Mouse (Mus musculus): ENCODE measurements at regions not wholly inside any gene's neighbourhood (a gene's known extent, or its start where the extent isn't known, plus 50 kb on each side); places are given as distances from the start of the nearest gene placed in this dataset.
"Not testable (repeated sequence)": the region's sequence is repeated elsewhere in the genome, so short reads cannot be mapped to it uniquely, and the experiment has no call there.

GRCm38 (mm10) chr10:99359439-99359866, 96.4 kb downstream of the Dusp6 start:
- DNase-seq (ENCODE audit: low spot score in 2 of 2), result no peak
- intact Hi-C loops (cut with DNase I), result no loop called here

- intact Hi-C loops (cut with DNase I); DNase-seq (ENCODE audit: low spot score in 2 of 2): not testable (repeated sequence)
Observed at GRCm38 (mm10) chr10:99360601-99361000, 97.6 kb downstream of the Dusp6 start.

GRCm38 (mm10) chr10:99366162-99366561, 103.1 kb downstream of the Dusp6 start:
- peak in 1 of 2 experiments; percentile 72 for DNase-seq (ENCODE audit: low spot score in 2 of 2)
- intact Hi-C loops (cut with DNase I), result no loop called here

DNA sequence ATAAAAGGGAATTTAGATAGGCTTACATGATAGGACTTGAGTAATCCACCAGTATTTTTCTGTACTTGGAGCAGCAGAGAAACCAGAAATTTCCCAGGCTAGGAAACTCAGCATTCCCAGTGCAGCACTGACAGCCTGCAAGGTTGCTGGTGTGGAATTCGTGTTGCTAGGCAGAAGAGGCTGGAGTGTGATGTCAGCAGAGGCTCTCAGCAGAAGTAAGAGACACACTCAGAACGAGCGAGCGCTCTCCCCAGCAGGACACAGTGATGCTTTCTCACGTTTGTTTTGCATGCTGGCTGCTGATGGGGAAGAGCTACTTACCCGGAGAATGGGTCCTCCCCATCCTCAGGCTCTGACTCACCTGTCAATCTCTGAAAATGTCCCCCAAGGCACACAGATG, 104.7 kb downstream of the Dusp6 start:
- DNase-seq (ENCODE audit: low spot score in 2 of 2), result peak; percentile 47 to 80
- intact Hi-C loops (cut with DNase I), result no loop called here

DNA sequence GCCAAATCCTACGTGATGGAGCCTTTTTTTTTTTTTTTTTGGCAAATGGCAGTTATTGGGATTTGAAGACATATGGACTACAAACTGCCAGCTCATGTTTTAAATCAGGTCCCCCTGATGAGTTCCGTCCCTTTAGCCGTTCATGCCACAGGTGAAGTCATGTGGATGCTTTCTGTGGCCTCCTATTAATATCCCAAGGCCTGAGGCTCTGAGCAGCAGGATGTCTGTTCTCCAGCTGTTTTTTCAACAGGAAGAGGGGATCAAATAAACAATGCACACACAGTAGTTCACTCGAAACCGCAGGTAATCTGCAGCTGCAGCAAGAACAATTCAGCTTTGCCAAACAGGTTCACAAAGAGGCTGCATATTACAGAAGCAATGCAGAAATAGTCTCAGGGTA, 112.1 kb downstream of the Dusp6 start:
- DNase-seq (ENCODE audit: low spot score in 2 of 2), result no peak
- intact Hi-C loops (cut with DNase I), result no loop called here

- DNase-seq (ENCODE audit: low spot score in 2 of 2), result peak; percentile 32 to 77
- intact Hi-C loops (cut with DNase I), result no loop called here
Observed at GRCm38 (mm10) chr10:99376430-99376829, 113.4 kb downstream of the Dusp6 start.

GRCm38 (mm10) chr10:99377548-99377947, 114.5 kb downstream of the Dusp6 start:
- intact Hi-C loops (cut with DNase I), result no loop called here
- no peak for DNase-seq (ENCODE audit: low spot score in 2 of 2)

DNA sequence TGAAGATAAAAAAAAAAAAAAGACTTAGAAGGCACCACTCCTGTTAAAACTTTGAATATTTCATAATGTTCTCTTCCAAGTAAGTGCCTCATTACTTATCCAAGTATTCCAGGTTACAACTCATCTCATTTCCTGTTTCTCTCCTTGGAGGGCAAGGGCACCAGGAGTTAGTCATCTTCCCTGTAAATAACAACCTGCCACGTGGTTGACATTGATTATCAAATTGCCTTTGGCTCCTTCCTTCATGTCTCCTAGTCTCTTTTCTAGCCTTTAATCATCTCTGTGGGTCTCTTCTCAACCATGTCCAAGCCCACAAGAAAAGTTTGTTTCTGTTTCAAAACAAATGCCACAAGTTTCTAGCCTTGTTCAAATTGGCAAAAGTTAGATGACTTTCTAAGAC, 116.1 kb downstream of the Dusp6 start:
- no peak for DNase-seq (ENCODE audit: low spot score in 2 of 2)
- intact Hi-C loops (cut with DNase I), result no loop called here

DNA sequence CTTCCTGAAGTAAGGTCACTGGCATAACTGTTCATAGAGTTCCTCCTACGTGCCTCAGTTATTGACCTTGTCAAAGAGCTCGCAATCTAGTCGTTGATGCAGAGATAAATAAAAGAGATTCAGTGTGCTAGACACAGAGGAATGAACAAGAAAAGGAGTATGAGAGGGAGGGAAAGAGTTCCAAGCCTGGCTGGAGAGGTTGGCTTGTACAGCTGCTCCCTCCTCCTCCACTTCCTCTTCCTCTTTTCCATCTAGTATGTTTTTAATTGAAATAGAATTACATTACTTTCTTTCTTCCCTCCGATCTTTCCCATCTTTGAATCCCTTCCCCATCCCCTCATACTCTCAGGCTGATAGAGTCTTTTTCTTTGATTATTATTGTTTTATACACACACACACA, 117.1 kb downstream of the Dusp6 start:
- no peak for DNase-seq (ENCODE audit: low spot score in 2 of 2)
- intact Hi-C loops (cut with DNase I), result no loop called here

DNA sequence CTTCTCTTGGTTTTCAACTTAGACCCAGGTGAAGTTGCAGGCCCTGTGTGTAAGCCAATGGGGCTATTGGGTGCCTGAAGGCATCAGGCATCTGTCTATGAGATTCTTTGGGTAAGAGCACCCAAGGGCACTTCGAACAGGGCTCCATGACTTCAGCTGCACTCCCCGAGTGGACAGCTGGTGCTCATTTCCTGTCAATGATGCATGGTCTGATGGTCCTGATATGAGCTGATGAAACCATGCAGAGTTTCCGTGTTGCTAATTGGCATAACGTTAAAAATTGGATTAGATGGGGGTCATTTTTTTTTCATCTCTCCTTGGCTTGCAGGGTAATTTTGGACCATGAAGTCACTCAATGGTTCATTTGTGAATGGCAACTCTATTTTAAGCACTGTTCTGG, 120.0 kb downstream of the Dusp6 start:
- DNase-seq (ENCODE audit: low spot score in 2 of 2), result no peak
- intact Hi-C loops (cut with DNase I), result no loop called here

DNA sequence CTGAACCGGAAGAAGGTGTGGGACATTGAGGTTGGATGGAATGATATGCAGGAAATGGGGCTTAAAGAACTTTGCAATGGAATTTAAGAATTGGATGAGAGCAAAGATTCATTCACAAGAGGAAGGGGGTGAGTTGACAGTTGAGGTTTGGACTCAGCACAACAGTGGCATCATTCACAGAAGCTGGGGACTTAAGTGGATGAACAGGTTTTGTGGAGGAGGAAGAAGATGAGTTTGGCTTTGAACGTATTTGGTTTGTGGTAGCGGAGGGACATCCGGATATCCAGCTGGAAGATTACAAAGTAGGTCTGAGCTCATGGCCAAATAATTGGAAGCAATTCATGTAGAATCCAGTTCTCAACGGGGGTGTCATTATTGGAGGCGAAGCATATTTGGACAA, 121.3 kb downstream of the Dusp6 start:
- intact Hi-C loops (cut with DNase I), result no loop called here
- DNase-seq (ENCODE audit: low spot score in 2 of 2), result peak in 1 of 2 experiments; percentile 72

GRCm38 (mm10) chr10:99384851-99385250, 121.8 kb downstream of the Dusp6 start:
- intact Hi-C loops (cut with DNase I), result no loop called here
- no peak for DNase-seq (ENCODE audit: low spot score in 2 of 2)

- DNase-seq (ENCODE audit: low spot score in 2 of 2), result no peak
- intact Hi-C loops (cut with DNase I), result no loop called here
Observed at GRCm38 (mm10) chr10:99385854-99386253, 122.8 kb downstream of the Dusp6 start.

DNA sequence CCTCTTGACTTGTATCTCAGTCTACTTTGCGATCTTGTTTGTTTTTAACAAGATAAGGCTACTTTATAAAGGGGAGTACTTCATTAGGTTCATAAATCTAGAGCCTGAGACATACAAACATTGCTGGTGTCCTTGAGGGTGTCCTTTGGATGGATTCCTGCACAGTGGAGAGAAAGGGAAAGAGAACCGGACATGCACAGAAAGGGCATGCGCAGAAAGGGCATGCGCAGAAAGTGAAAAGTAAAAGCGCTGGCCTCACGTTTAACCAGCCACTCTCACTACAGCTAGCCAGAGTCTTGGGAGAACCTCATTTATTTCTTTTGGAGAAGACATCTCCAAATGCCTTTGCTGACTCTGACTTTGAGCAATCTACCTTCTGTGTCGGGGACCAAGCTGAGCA, 125.5 kb downstream of the Dusp6 start:
- intact Hi-C loops (cut with DNase I), result no loop called here
- no peak for DNase-seq (ENCODE audit: low spot score in 2 of 2)

DNA sequence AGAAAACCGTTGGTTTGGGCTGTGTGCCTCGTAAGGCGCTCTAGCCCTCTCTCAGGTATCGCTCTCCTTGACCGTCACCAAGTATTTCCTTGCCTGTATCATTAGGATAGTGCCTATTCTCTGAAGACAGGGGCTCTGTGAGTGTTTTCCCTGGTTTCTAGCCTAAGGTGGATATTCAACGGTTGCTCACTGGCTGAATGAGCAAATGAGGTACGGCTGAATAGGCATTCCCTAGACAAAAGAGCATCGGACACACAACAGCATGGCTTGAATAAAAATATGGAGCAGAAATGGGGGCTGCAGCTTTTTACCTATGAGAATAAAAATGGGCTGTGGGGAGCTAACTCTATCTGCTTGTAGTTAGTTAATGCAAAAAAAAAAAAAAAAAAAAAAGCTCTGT, 126.0 kb downstream of the Dusp6 start:
- no peak for DNase-seq (ENCODE audit: low spot score in 2 of 2)
- intact Hi-C loops (cut with DNase I), result no loop called here

DNA sequence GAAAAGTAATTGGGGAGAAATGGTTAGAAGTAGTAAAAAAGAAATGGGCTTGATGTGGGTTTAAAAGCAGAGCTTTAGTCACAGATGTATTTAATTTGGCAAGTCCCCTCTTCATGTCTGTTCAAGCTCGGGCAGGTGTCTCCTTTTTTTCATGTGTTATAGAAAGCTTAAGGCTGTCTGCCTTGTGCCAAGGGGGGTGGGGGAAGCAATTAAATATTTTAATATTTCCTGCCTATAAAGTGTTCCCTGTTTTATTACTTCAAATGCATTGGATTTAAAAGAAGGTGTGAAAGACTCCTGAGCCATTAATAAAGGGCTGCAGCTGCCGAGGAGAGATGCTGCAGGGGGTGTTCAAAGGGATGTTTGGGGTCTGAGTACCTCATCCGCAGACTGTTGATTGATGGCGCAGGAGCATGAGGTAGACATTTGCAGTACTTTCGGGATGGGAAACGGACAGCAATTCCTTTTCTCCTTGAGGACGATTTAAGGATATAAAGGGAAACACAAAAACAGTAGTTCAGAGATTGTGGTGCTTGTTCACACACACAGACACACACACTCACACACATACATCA, 127.7 kb downstream of the Dusp6 start:
- intact Hi-C loops (cut with DNase I), result loop anchor here (10.0 kb wide), 1 partner anchor 226 kb away; no protein-coding TSS in a partner anchor
- DNase-seq (ENCODE audit: low spot score in 2 of 2), result no peak

GRCm38 (mm10) chr10:99391725-99392124, 128.7 kb downstream of the Dusp6 start:
- no peak for DNase-seq (ENCODE audit: low spot score in 2 of 2)
- intact Hi-C loops (cut with DNase I), result loop anchor here (10.0 kb wide), 1 partner anchor 227 kb away; no protein-coding TSS in a partner anchor

DNA sequence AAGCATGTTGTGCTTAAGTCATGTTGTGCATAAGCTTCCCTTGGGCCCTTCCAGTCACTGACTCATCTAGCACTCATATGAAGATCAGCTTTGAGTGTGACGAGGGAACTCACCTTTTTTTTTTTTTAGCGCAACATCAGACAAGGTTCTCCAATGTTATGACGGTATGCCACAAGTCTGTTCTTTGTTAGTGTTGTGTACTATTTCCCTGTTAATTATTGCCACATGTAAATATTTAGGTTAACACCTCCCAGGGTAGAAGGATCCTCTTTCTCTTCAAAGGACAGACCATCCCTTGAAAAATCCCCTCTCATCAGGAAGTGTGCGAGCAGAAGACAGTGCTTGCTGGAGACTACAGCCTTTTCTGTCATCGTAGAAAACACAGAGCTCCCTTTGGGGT, 129.9 kb downstream of the Dusp6 start:
- no peak for DNase-seq (ENCODE audit: low spot score in 2 of 2)

DNA sequence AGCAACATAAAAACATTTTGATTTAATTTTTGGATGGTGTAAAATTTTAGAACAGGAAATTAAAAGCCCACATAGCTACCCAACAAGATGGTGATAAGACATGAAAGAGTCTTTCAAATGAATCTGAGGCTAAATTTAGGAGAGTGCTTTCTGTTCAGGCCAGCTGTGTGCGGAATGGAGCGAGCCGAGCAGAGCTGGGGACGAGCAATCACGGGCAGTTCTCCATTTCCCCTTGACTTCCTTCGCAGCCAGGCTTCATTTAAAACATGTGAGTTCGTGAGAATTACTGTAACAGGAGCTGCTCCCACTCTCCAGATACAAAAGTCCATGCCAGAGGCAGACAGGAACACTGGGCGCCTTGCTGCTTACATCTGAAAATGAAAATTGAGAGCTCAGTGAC, 130.5 kb downstream of the Dusp6 start:
- peak in 1 of 2 experiments; percentile 77 for DNase-seq (ENCODE audit: low spot score in 2 of 2)
- intact Hi-C loops (cut with DNase I), result loop anchor here (10.0 kb wide), 1 partner anchor 229 kb away; no protein-coding TSS in a partner anchor

More for the DNA sequence above, 129.9 kb downstream of the Dusp6 start:
- intact Hi-C loops (cut with DNase I), result loop anchor here (10.0 kb wide), 1 partner anchor 228 kb away; no protein-coding TSS in a partner anchor

DNA sequence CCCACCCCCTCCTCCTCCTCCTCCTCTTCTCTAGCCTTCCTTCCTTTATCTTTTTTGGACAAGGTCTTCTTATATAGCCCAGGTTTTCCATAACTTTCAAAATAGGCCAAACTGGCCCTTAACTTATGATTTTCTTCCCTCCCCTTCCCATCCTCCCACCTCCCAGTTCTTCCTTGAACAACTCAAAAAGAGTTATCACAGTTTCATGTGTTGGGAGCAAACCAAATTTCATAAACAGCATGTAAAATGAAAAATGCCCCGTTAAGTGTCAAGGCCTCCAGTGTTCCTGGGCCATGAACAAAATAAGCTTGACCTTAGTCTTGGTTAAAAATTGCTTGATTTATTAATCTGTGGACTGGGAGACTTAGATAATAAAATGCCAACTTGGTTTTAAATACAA, 132.4 kb downstream of the Dusp6 start:
- DNase-seq (ENCODE audit: low spot score in 2 of 2), result no peak
- intact Hi-C loops (cut with DNase I), result loop anchor here (5.0 to 10.0 kb wide), 3 partner anchors 43 to 231 kb away; no protein-coding TSS in a partner anchor

GRCm38 (mm10) chr10:99396630-99397029, 133.6 kb downstream of the Dusp6 start:
- intact Hi-C loops (cut with DNase I), result loop anchor here (5.0 to 10.0 kb wide), 3 partner anchors 44 to 232 kb away; no protein-coding TSS in a partner anchor

More at GRCm38 (mm10) chr10:99396630-99397029, 133.6 kb downstream of the Dusp6 start:
- peak in 1 of 2 experiments; percentile 90 for DNase-seq (ENCODE audit: low spot score in 2 of 2)

Data from left cerebral cortex, postnatal 25 days (tissue).